9 mouse cellular contexts compared by ENCODE assay signal in the genomic region with DNA sequence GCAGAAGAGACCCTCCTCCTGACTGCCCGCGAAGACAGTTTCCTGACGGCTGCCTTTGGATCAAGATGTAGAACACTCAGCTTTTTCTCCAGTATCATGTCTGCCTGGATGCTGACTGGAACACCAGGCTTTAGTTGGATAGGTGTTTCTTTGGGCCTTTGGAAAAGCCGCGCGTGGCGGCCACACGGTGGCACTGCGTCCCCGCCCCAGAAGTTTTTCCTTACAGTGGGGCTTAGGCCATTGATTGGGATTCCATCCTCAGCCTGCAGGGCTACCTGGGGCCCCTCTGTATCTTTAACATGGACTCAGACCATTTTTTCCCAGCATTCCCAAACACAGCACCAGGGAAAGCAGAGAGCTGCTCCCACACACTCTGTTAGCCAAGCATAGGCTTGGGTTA. TPM values are rescaled to one million over a fixed set of nuclear protein-coding genes. Genes with fewer than 3 reads are reported as not detected.
DNase-seq lines count a peak whose midpoint lies in the region; ATAC-seq and TF ChIP-seq lines count a peak whose summit lies in the region.
"Had no signal": no experiment of that assay in that cellular context is flagged by ENCODE, and none has a peak within 500 bp of the region (broad histone marks: within the 10 kb centered on the region; RNA-seq: fewer than 3 reads in every experiment).

No protein-coding gene starts in this region.

- no peaks in the 10 kb centered on the region for H3K4me1 ChIP-seq in hindbrain, embryonic 11.5 days (replicated peaks; ENCODE audit: control insufficient read depth, insufficient read depth, low read length)
- H3K4me1 ChIP-seq in hindbrain, embryonic 13.5 days (replicated peaks) = peaks cover 11% of the 10 kb centered on the region
- no peaks in the 10 kb centered on the region for H3K4me1 ChIP-seq in spleen, adult 2 months (ENCODE audit: control insufficient read depth, insufficient read depth, insufficient read length)
- H3K4me1 ChIP-seq in small intestine, adult 2 months (ENCODE audit: control insufficient read depth, insufficient read depth, insufficient read length, low read length) = no peaks in the 10 kb centered on the region; the same call in 1 of the 2 replicates

- no peak overlapping the region for H3K4me3 ChIP-seq in hindbrain, embryonic 11.5 days (ENCODE audit: low read depth, low read length)
- H3K4me3 ChIP-seq in hindbrain, embryonic 13.5 days = no peak overlapping the region
- no peak overlapping the region for H3K4me3 ChIP-seq in spleen, adult 2 months (ENCODE audit: extremely low read depth, insufficient read depth, insufficient read length)
- H3K4me3 ChIP-seq in small intestine, adult 2 months (ENCODE audit: low read depth, low read length) = no peak overlapping the region
- H3K4me3 ChIP-seq: embryonic facial prominence, embryonic 15.5 days; lung, embryonic 15.5 days had no signal

- no peak overlapping the region for H3K27ac ChIP-seq in hindbrain, embryonic 11.5 days (ENCODE audit: low read depth, low read length)
- H3K27ac ChIP-seq in hindbrain, embryonic 13.5 days = no peak overlapping the region
- H3K27ac ChIP-seq in spleen, adult 2 months (ENCODE audit: insufficient read depth, low read length) = no peak overlapping the region
- no peak overlapping the region for H3K27ac ChIP-seq in small intestine, adult 2 months (ENCODE audit: insufficient read depth, low read depth, low read length)
- H3K27ac ChIP-seq: embryonic facial prominence, embryonic 15.5 days; lung, embryonic 15.5 days had no signal

- no peaks in the 10 kb centered on the region for H3K27me3 ChIP-seq in hindbrain, embryonic 11.5 days (ENCODE audit: control insufficient read depth, insufficient read depth, low read length)
- H3K27me3 ChIP-seq in hindbrain, embryonic 13.5 days = 0 out of 2 replicates have a peak, but pooled peaks cover 10% of the 10 kb centered on the region
- no peaks in the 10 kb centered on the region for H3K27me3 ChIP-seq in spleen, adult 2 months (ENCODE audit: control insufficient read depth, insufficient read depth, low read length)
- no peaks in the 10 kb centered on the region for H3K27me3 ChIP-seq in small intestine, adult 2 months (ENCODE audit: control insufficient read depth, insufficient read depth, low read length)
- H3K27me3 ChIP-seq: embryonic facial prominence, embryonic 15.5 days; lung, embryonic 15.5 days had no signal

- H3K9ac ChIP-seq in hindbrain, embryonic 11.5 days (ENCODE audit: low read depth, low read length) = no peak overlapping the region
- H3K9ac ChIP-seq in hindbrain, embryonic 13.5 days = no peak overlapping the region
- H3K9ac ChIP-seq: embryonic facial prominence, embryonic 15.5 days; lung, embryonic 15.5 days had no signal

- DNase-seq in hindbrain, embryonic 11.5 days (ENCODE audit: low spot score) = peak; percentile 76
- no peak for DNase-seq in spleen, adult 2 months (ENCODE audit: low read depth in 1 of 2, low spot score in 2 of 2)
- DNase-seq in spleen, adult 18-20 months = no peak
- peak; percentile 83 for DNase-seq in embryo, embryonic 10.5 days (ENCODE audit: low spot score)
- no peak for DNase-seq in spleen, adult 12 weeks (ENCODE audit: low spot score)

- H3K9me3 ChIP-seq in hindbrain, embryonic 11.5 days (ENCODE audit: control insufficient read depth, low read length) = no peaks in the 10 kb centered on the region
- no peaks in the 10 kb centered on the region for H3K9me3 ChIP-seq in hindbrain, embryonic 13.5 days
- H3K9me3 ChIP-seq: embryonic facial prominence, embryonic 15.5 days; lung, embryonic 15.5 days had no signal

- TF ChIP-seq POLR2A in spleen, adult 2 months (IDR thresholded peaks at IDR 0.05; ENCODE audit: low read depth, low read length) = no peak
- TF ChIP-seq POLR2A in small intestine, adult 2 months (IDR thresholded peaks at IDR 0.05; ENCODE audit: low read depth, low read length) = no peak

- no peak overlapping the region for H3K4me2 ChIP-seq in hindbrain, embryonic 11.5 days (replicated peaks; ENCODE audit: low read depth, low read length)
- H3K4me2 ChIP-seq in hindbrain, embryonic 13.5 days = no peak overlapping the region
- H3K4me2 ChIP-seq: embryonic facial prominence, embryonic 15.5 days; lung, embryonic 15.5 days had no signal

- no peak for ATAC-seq in hindbrain, embryonic 11.5 days (ENCODE audit: low FRiP score)
- no peak for ATAC-seq in hindbrain, embryonic 13.5 days (ENCODE audit: low FRiP score)

- 15% methylated on average over 10 of the region's 10 CpGs for WGBS in hindbrain, embryonic 11.5 days
- 19% methylated on average over 10 of the region's 10 CpGs for WGBS in hindbrain, embryonic 13.5 days
- WGBS in spleen, adult 2 months = 56% methylated on average over 10 of the region's 10 CpGs
- WGBS in small intestine, adult 2 months = 25% methylated on average over 10 of the region's 10 CpGs

- TF ChIP-seq CTCF in spleen, adult 2 months (IDR thresholded peaks at IDR 0.05; ENCODE audit: extremely low read depth, insufficient read depth, insufficient read length, insufficient replicate concordance) = peak; percentile 27; the same call in 1 of the 2 replicates
- TF ChIP-seq CTCF in small intestine, adult 2 months (IDR thresholded peaks at IDR 0.05; ENCODE audit: extremely low read depth, insufficient read length, insufficient replicate concordance, low read depth, low read length) = peak; percentile 72

- H3K36me3 ChIP-seq in hindbrain, embryonic 11.5 days (ENCODE audit: control insufficient read depth, insufficient read depth, low read length) = no peaks in the 10 kb centered on the region
- no peaks in the 10 kb centered on the region for H3K36me3 ChIP-seq in hindbrain, embryonic 13.5 days
- H3K36me3 ChIP-seq in spleen, adult 2 months (ENCODE audit: control insufficient read depth, insufficient read depth, low read length) = no peaks in the 10 kb centered on the region
- H3K36me3 ChIP-seq in small intestine, adult 2 months (ENCODE audit: control insufficient read depth, insufficient read depth, low read length) = no peaks in the 10 kb centered on the region
- H3K36me3 ChIP-seq: embryonic facial prominence, embryonic 15.5 days; lung, embryonic 15.5 days had no signal

RNA-seq across cellular contexts. Expression of a gene that starts 18.8 kb away (rescaled TPM):
- polyA plus RNA-seq in hindbrain, embryonic 11.5 days (2014; fragmentation: Nextera tagmentation; extraction: Ambion mirVana) = 0.18 TPM in 1 of 2 replicates, not detected in the other
- 0.31 and 0.36 TPM in 2 replicates for polyA plus RNA-seq in hindbrain, embryonic 13.5 days (2015; fragmentation: Nextera tagmentation; extraction: Ambion mirVana)
- polyA plus RNA-seq in spleen, adult 2 months (2012; rRNA removed) = 98.5 and 112 TPM in 2 replicates
- 2.7 and 5.8 TPM in 2 replicates for polyA plus RNA-seq in small intestine, adult 2 months (2012; rRNA removed)

Comparison
In these comparisons a context has a peak if more than half of its experiments do, and no peak if none do; other contexts are left out.
1. DNase-seq: peak in hindbrain, embryonic 11.5 days (single experiment) and embryo, embryonic 10.5 days (single experiment); none in spleen, adult 2 months (0 of 2), spleen, adult 18-20 months (0 of 2) and spleen, adult 12 weeks (single experiment).
2. RNA of a gene that starts 18.8 kb away (polyA plus RNA-seq): 98.5 to 112 TPM in spleen, adult 2 months; 2.7 to 5.8 TPM in small intestine, adult 2 months, 0.31 to 0.36 TPM in hindbrain, embryonic 13.5 days and 0.18 TPM in hindbrain, embryonic 11.5 days; every median in the first group is over 10 times any median in the second.